Mouse (Mus musculus) layer of hippocampus, adult 2 months (tissue): ENCODE data around the gene Evl. TPM values are rescaled to one million over a fixed set of nuclear protein-coding genes. Genes with fewer than 3 reads are reported as not detected.
A peak's percentile ranks its signal among the peaks of the same experiment; 100 is the strongest.

Experiments
- DNase-seq, 2 experiments: peaks; one replicate each; pipeline ENCODE4 v3.0.0; 2022; ENCODE audit warnings: low spot score in 2 of 2
- H3K27ac ChIP-seq: fragments of 200-600 bp; 2 replicates; pipeline ENCODE4 v1.8.1; 2022
- H3K4me3 ChIP-seq: fragments of 200-600 bp; 2 replicates; pipeline ENCODE4 v1.8.1; 2022; ENCODE audit warnings: mild to moderate bottlenecking
- CTCF ChIP-seq: fragments of 200-600 bp; conservative IDR thresholded peaks from 2 replicates; pipeline ENCODE4 v1.8.1; 2022; ENCODE audit warnings: antibody characterized with exemption, mild to moderate bottlenecking, moderate library complexity
- total RNA-seq, 2 experiments: library from RNA; stranded (reverse); gene quantifications; 2 replicates each; pipeline ENCODE4 v1.2.3; 2021

Gene Evl
- total RNA-seq, 2 experiments from 2014 or later: 194 to 199 TPM

DNA sequence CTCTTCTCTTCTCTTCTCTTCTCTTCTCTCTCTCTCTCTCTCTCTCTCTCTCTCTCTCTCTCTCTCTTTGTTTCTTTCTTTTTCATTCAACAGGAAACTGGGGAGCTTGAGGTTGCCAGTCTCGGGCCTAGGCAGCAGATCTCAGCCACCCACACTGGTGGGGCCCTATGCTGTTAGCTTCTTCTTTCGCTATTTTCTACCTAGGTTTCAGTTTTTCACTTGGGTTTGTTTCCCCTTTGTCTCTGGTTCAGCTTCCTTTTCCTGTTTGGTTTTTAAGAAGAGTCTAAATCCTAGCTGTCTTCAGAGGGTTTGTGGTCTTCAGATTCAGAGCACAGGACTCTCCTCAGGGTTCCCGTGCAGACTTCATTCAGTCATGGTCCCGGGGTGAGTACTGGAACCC is 81.0 kb downstream of the Evl start:
- no peak for DNase-seq
- Histone ChIP-seq H3K4me3 (no peak overlapping the region; the same call in 1 of the 2 replicates), H3K27ac (no peak overlapping the region; the same call in 1 of the 2 replicates)
- TF ChIP-seq CTCF: no peak

DNA sequence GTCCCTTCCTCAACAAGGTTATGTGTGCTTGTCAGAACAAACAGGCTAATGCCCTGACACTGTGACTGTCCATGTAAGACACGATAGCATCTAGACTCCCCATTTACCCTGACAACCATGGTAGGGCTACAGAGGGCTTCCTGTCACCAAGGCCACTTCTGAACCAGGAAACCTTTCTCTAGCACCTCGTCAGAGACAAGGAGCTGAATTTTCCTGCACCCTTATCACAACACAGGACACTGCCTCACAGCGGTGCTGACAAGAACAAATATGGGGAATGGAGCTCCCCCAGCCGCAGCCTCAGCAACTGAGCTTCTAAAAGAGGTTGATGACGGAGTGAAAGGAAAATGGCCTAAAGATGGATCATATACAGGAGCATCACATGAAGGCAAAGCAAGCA is 82.9 kb downstream of the Evl start:
- Histone ChIP-seq H3K4me3 (no peak overlapping the region), H3K27ac (no peak overlapping the region)
- DNase-seq: no peak
- no peak for TF ChIP-seq CTCF

DNA sequence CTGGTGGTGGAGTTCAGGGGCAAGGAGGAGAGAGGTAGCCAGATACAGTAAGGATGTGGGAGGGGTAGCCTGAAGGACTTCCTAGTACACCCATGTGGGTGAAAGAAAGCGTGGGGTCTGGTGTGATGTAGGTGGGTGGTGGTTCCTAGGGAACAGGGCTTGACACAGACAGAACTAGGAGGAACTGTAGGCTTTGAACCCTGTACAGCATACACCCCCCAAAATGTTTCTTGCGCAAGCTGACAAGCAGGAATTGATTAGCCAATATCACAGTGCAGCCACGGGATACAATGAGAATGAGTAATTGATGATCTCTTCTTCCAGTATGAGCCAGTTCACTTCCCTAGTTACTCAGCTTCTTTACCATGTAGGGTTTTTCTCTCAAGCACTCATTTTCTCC is 84.6 kb downstream of the Evl start:
- no peak for TF ChIP-seq CTCF
- Histone ChIP-seq H3K4me3 (no peak overlapping the region), H3K27ac (no peak overlapping the region)
- no peak for DNase-seq

- Histone ChIP-seq H3K4me3 (no peak overlapping the region), H3K27ac (no peak overlapping the region)
- DNase-seq: no peak
- no peak for TF ChIP-seq CTCF
These were observed 87.5 kb downstream of the Evl start for GRCm38 (mm10) chr12:108642019-108642418.

DNA sequence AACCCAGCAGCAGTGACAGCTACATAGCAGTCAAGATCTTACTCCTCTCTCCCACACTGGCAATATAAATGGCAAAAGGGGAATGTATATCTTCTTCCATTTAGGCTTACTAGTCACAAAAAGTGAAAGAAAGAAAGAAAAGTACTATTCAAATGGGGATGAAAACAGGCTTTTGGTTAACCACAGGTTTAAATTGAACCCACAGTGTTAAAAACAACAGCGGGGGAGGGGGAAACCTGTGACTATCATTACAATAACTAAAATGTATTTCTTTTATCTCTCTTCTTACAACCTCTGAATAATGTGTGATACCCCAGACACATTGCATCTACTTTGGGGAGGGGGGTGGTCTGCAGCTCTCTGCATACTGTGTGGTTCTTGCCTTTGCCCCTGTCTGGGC is 91.7 kb downstream of the Evl start:
- Histone ChIP-seq H3K4me3 (no peak overlapping the region), H3K27ac (no peak overlapping the region)
- DNase-seq: no peak
- no peak for TF ChIP-seq CTCF

GRCm38 (mm10) chr12:108647784-108648183 is 93.3 kb downstream of the Evl start:
- DNase-seq: no peak
- TF ChIP-seq CTCF: no peak
- no peak overlapping the region for H3K27ac ChIP-seq
- H3K4me3 ChIP-seq: no peak overlapping the region

DNA sequence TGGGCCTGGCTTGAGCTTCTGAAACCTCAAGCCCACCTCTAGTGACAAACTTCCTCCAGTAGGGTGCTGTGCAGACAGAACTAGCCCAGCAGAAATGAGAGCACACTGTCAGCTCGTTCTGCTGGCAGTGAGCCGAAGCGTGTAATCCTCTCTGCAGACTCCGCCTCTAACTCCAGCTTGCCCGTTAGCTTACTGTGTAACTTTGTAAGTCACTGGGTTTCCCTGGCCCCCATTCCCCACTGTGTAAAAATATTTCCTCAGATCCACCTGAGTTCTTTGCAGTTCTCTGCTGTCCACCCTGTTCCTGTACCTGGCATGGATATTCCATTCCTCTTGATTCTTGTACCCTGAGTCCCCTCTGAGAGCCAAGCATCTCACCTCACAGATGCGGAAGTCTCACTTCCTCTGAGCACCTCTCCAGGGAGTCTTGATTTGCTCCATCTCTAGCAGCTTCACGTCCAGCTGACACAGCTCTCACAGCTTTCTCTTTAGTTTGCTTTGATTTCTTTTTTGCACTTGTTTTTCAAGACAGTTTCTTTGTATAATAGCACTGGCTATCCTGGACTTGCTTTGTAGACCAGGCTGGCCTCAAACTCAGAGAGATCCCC is 96.6 kb downstream of the Evl start:
- 0 out of 2 replicates have a peak, but pooled peaks have one; percentile 15 for TF ChIP-seq CTCF
- Histone ChIP-seq H3K27ac (no peak overlapping the region), H3K4me3 (no peak overlapping the region)
- DNase-seq: peak in 1 of 2 experiments; percentile 28

DNA sequence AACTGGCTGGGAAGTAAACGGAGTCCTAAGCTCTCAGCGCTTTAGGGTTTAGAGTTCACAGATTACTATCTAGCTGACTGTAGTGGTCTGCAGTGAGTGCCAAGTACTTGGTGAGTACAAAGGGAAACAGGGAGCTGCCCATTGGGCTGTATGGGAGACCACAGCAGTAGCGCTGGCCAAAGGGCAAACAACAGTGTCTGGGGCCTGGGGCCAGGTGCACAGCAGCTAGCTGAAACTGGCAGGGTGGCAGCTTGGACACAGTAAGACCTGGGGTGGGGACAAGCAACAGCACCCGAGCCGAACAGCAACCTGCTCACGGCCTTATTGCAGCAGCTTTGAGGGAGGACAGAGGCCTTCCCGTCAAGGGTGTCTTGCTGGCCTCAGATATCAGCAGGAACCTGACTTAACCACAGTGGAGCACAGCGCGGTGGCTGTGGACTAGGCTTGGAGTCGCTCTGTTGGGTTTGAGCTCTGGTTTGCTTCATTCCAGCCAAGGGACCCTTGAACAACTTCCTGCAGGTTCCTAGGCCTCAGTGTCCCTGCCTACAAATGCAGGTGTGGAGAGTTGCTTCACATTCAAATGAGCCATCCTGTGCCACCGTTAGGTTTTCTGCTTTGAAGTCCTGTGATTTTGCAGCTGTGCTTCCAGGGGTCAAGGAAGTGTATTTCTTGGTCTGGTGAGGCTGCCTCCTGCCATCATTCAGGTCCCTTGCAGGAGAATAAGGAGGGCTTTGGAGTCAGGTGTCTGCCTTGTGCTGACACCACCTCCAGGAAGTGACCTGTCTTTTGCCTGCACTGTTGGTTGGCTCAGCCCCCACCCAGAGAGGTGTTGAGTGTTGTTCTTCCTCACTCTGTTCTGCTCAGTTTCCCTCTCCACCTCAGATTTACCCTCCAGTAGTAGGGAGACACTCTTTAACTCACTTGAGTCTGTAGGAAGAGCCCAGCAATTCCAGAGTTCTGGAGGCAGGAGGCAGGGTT is 99.1 kb downstream of the Evl start:
- H3K27ac ChIP-seq: no peak overlapping the region
- no peak overlapping the region for H3K4me3 ChIP-seq
- DNase-seq: no peak
- TF ChIP-seq CTCF: no peak

- TF ChIP-seq CTCF: peak; percentile 88
- DNase-seq: peak in 1 of 2 experiments; percentile 35
- Histone ChIP-seq H3K27ac (0 out of 2 replicates have a peak overlapping the region, but pooled peaks have one; percentile 21), H3K4me3 (no peak overlapping the region)
These were observed 102.8 kb downstream of the Evl start for GRCm38 (mm10) chr12:108657350-108657749.

GRCm38 (mm10) chr12:108668606-108669235 is 114.2 kb downstream of the Evl start:
- no peak for TF ChIP-seq CTCF
- H3K27ac ChIP-seq: peak overlapping the region; percentile 64; the same call in 1 of the 2 replicates
- no peak overlapping the region for H3K4me3 ChIP-seq
- DNase-seq: no peak

GRCm38 (mm10) chr12:108671541-108671940 is 117.0 kb downstream of the Evl start:
- Histone ChIP-seq H3K4me3 (no peak overlapping the region), H3K27ac (no peak overlapping the region)
- no peak for DNase-seq
- TF ChIP-seq CTCF: no peak

GRCm38 (mm10) chr12:108672908-108673307 is 118.4 kb downstream of the Evl start:
- H3K27ac ChIP-seq: no peak overlapping the region
- H3K4me3 ChIP-seq: no peak overlapping the region
- no peak for TF ChIP-seq CTCF
- DNase-seq: no peak

- no peak for TF ChIP-seq CTCF
- no peak for DNase-seq
- no peak overlapping the region for H3K4me3 ChIP-seq
- no peak overlapping the region for H3K27ac ChIP-seq
These were observed 119.0 kb downstream of the Evl start for GRCm38 (mm10) chr12:108673546-108673945.
